Mouse (Mus musculus): Measurements from ENCODE around the gene Polr2h. TPM values are rescaled to one million over a fixed set of nuclear protein-coding genes. Genes with fewer than 3 reads are reported as not detected.

Polr2h gene
- polyA plus RNA-seq, 1 experiment from 2014 or later = 113 TPM

GRCm38 (mm10) chr16:20723247-20723646 lies 5.8 kb downstream of the Polr2h start:
- Histone ChIP-seq H3K9me3 (ENCODE audit: control insufficient read depth, low read depth, low read length) (no peaks in the 10 kb centered on the region), H3K9ac (replicated peaks; ENCODE audit: low read depth, low read length) (no peak overlapping the region), H3K4me2 (replicated peaks; ENCODE audit: low read depth, low read length) (no peak overlapping the region), H3K27ac (ENCODE audit: low read length) (no peak overlapping the region), H3K36me3 (ENCODE audit: control insufficient read depth, insufficient read depth, low read length) (0 out of 2 replicates have a peak, but pooled peaks cover 4% of the 10 kb centered on the region), H3K4me1 (ENCODE audit: control insufficient read depth, insufficient read depth, low read length) (peaks cover 6% of the 10 kb centered on the region; the same call in 1 of the 2 replicates), H3K4me3 (ENCODE audit: low read depth, low read length) (no peak overlapping the region), H3K27me3 (ENCODE audit: control insufficient read depth, insufficient read depth, low read length) (no peaks in the 10 kb centered on the region)
- no peak for ATAC-seq (ENCODE audit: insufficient number of reproducible peaks, insufficient read depth, low FRiP score, low read depth)
- 37% methylated on average over 4 of the region's 4 CpGs for WGBS

GRCm38 (mm10) chr16:20724338-20724748 lies 6.9 kb downstream of the Polr2h start:
- Histone ChIP-seq H3K9me3 (ENCODE audit: control insufficient read depth, low read depth, low read length) (no peaks in the 10 kb centered on the region), H3K27ac (ENCODE audit: low read length) (no peak overlapping the region), H3K4me3 (ENCODE audit: low read depth, low read length) (no peak overlapping the region), H3K9ac (replicated peaks; ENCODE audit: low read depth, low read length) (no peak overlapping the region), H3K27me3 (ENCODE audit: control insufficient read depth, insufficient read depth, low read length) (no peaks in the 10 kb centered on the region), H3K4me2 (replicated peaks; ENCODE audit: low read depth, low read length) (no peak overlapping the region), H3K4me1 (ENCODE audit: control insufficient read depth, insufficient read depth, low read length) (no peaks in the 10 kb centered on the region), H3K36me3 (ENCODE audit: control insufficient read depth, insufficient read depth, low read length) (0 out of 2 replicates have a peak, but pooled peaks cover 4% of the 10 kb centered on the region)
- peak; percentile 87; the same call in 1 of the 2 replicates for ATAC-seq (ENCODE audit: insufficient number of reproducible peaks, insufficient read depth, low FRiP score, low read depth)
- 35% methylated on average over 5 of the region's 5 CpGs for WGBS

GRCm38 (mm10) chr16:20725321-20725720 lies 7.9 kb downstream of the Polr2h start:
- Histone ChIP-seq H3K27me3 (ENCODE audit: control insufficient read depth, insufficient read depth, low read length) (no peaks in the 10 kb centered on the region), H3K27ac (ENCODE audit: low read length) (no peak overlapping the region), H3K9me3 (ENCODE audit: control insufficient read depth, low read depth, low read length) (no peaks in the 10 kb centered on the region), H3K4me2 (replicated peaks; ENCODE audit: low read depth, low read length) (no peak overlapping the region), H3K4me1 (ENCODE audit: control insufficient read depth, insufficient read depth, low read length) (no peaks in the 10 kb centered on the region), H3K4me3 (ENCODE audit: low read depth, low read length) (no peak overlapping the region), H3K36me3 (ENCODE audit: control insufficient read depth, insufficient read depth, low read length) (0 out of 2 replicates have a peak, but pooled peaks cover 4% of the 10 kb centered on the region), H3K9ac (replicated peaks; ENCODE audit: low read depth, low read length) (no peak overlapping the region)
- 77% methylated on average over 7 of the region's 7 CpGs for WGBS
- ATAC-seq (ENCODE audit: insufficient number of reproducible peaks, insufficient read depth, low FRiP score, low read depth) = no peak

- Histone ChIP-seq H3K36me3 (ENCODE audit: control insufficient read depth, insufficient read depth, low read length) (0 out of 2 replicates have a peak, but pooled peaks cover 4% of the 10 kb centered on the region), H3K27ac (ENCODE audit: low read length) (no peak overlapping the region), H3K9me3 (ENCODE audit: control insufficient read depth, low read depth, low read length) (no peaks in the 10 kb centered on the region), H3K4me1 (ENCODE audit: control insufficient read depth, insufficient read depth, low read length) (no peaks in the 10 kb centered on the region), H3K4me2 (replicated peaks; ENCODE audit: low read depth, low read length) (no peak overlapping the region), H3K4me3 (ENCODE audit: low read depth, low read length) (no peak overlapping the region), H3K9ac (replicated peaks; ENCODE audit: low read depth, low read length) (no peak overlapping the region), H3K27me3 (ENCODE audit: control insufficient read depth, insufficient read depth, low read length) (no peaks in the 10 kb centered on the region)
- ATAC-seq (ENCODE audit: insufficient number of reproducible peaks, insufficient read depth, low FRiP score, low read depth) = no peak
- WGBS = 78% methylated on average over 4 of the region's 4 CpGs
Observed at GRCm38 (mm10) chr16:20725750-20726149, 8.3 kb downstream of the Polr2h start.

GRCm38 (mm10) chr16:20726384-20726783 lies 8.9 kb downstream of the Polr2h start:
- 67% methylated on average over 1 of the region's 1 CpGs for WGBS
- H3K27ac ChIP-seq (ENCODE audit: low read length) = no peak overlapping the region
- no peaks in the 10 kb centered on the region for H3K27me3 ChIP-seq (ENCODE audit: control insufficient read depth, insufficient read depth, low read length)
- H3K36me3 ChIP-seq (ENCODE audit: control insufficient read depth, insufficient read depth, low read length) = 0 out of 2 replicates have a peak, but pooled peaks cover 4% of the 10 kb centered on the region
- no peak overlapping the region for H3K4me2 ChIP-seq (replicated peaks; ENCODE audit: low read depth, low read length)
- no peak for ATAC-seq (ENCODE audit: insufficient number of reproducible peaks, insufficient read depth, low FRiP score, low read depth)
- H3K9ac ChIP-seq (replicated peaks; ENCODE audit: low read depth, low read length) = no peak overlapping the region
- H3K9me3 ChIP-seq (ENCODE audit: control insufficient read depth, low read depth, low read length) = no peaks in the 10 kb centered on the region
- H3K4me1 ChIP-seq (ENCODE audit: control insufficient read depth, insufficient read depth, low read length) = no peaks in the 10 kb centered on the region
- H3K4me3 ChIP-seq (ENCODE audit: low read depth, low read length) = no peak overlapping the region

- ATAC-seq (ENCODE audit: insufficient number of reproducible peaks, insufficient read depth, low FRiP score, low read depth) = no peak
- H3K27ac ChIP-seq (ENCODE audit: low read length) = no peak overlapping the region
- H3K4me1 ChIP-seq (ENCODE audit: control insufficient read depth, insufficient read depth, low read length) = peaks cover 8% of the 10 kb centered on the region; the same call in 1 of the 2 replicates
- no peaks in the 10 kb centered on the region for H3K9me3 ChIP-seq (ENCODE audit: control insufficient read depth, low read depth, low read length)
- 30% methylated on average over 5 of the region's 5 CpGs for WGBS
- peaks cover 14% of the 10 kb centered on the region for H3K27me3 ChIP-seq (ENCODE audit: control insufficient read depth, insufficient read depth, low read length)
- H3K9ac ChIP-seq (replicated peaks; ENCODE audit: low read depth, low read length) = no peak overlapping the region
- H3K4me2 ChIP-seq (replicated peaks; ENCODE audit: low read depth, low read length) = no peak overlapping the region
- H3K36me3 ChIP-seq (ENCODE audit: control insufficient read depth, insufficient read depth, low read length) = no peaks in the 10 kb centered on the region
- H3K4me3 ChIP-seq (ENCODE audit: low read depth, low read length) = no peak overlapping the region
Observed at GRCm38 (mm10) chr16:20730293-20730711, 12.8 kb downstream of the Polr2h start.

- no peak overlapping the region for H3K27ac ChIP-seq (ENCODE audit: low read length)
- H3K27me3 ChIP-seq (ENCODE audit: control insufficient read depth, insufficient read depth, low read length) = peaks cover 15% of the 10 kb centered on the region
- H3K4me1 ChIP-seq (ENCODE audit: control insufficient read depth, insufficient read depth, low read length) = peaks cover 8% of the 10 kb centered on the region; the same call in 1 of the 2 replicates
- H3K9ac ChIP-seq (replicated peaks; ENCODE audit: low read depth, low read length) = no peak overlapping the region
- no peak for ATAC-seq (ENCODE audit: insufficient number of reproducible peaks, insufficient read depth, low FRiP score, low read depth)
- H3K4me3 ChIP-seq (ENCODE audit: low read depth, low read length) = no peak overlapping the region
- WGBS = 65% methylated on average over 5 of the region's 5 CpGs
- no peaks in the 10 kb centered on the region for H3K36me3 ChIP-seq (ENCODE audit: control insufficient read depth, insufficient read depth, low read length)
- H3K9me3 ChIP-seq (ENCODE audit: control insufficient read depth, low read depth, low read length) = no peaks in the 10 kb centered on the region
- H3K4me2 ChIP-seq (replicated peaks; ENCODE audit: low read depth, low read length) = no peak overlapping the region
Observed at GRCm38 (mm10) chr16:20731688-20732087, 14.2 kb downstream of the Polr2h start.

GRCm38 (mm10) chr16:20732251-20732924 lies 14.9 kb downstream of the Polr2h start:
- peak; percentile 58 for ATAC-seq (ENCODE audit: insufficient number of reproducible peaks, insufficient read depth, low FRiP score, low read depth)
- Histone ChIP-seq H3K4me1 (ENCODE audit: control insufficient read depth, insufficient read depth, low read length) (peaks cover 8% of the 10 kb centered on the region; the same call in 1 of the 2 replicates), H3K36me3 (ENCODE audit: control insufficient read depth, insufficient read depth, low read length) (no peaks in the 10 kb centered on the region), H3K4me2 (replicated peaks; ENCODE audit: low read depth, low read length) (peak overlapping the region; percentile 98), H3K4me3 (ENCODE audit: low read depth, low read length) (peak overlapping the region; percentile 63), H3K27me3 (ENCODE audit: control insufficient read depth, insufficient read depth, low read length) (peaks cover 15% of the 10 kb centered on the region), H3K9me3 (ENCODE audit: control insufficient read depth, low read depth, low read length) (no peaks in the 10 kb centered on the region), H3K27ac (ENCODE audit: low read length) (peak overlapping the region; percentile 80), H3K9ac (replicated peaks; ENCODE audit: low read depth, low read length) (peak overlapping the region; percentile 65)
- WGBS = under 1% methylated on average over 28 of the region's 30 CpGs

All from stomach, embryonic 14.5 days (tissue).